Mouse (Mus musculus): ENCODE measurements around the gene Calu.

The Calu gene

DNA sequence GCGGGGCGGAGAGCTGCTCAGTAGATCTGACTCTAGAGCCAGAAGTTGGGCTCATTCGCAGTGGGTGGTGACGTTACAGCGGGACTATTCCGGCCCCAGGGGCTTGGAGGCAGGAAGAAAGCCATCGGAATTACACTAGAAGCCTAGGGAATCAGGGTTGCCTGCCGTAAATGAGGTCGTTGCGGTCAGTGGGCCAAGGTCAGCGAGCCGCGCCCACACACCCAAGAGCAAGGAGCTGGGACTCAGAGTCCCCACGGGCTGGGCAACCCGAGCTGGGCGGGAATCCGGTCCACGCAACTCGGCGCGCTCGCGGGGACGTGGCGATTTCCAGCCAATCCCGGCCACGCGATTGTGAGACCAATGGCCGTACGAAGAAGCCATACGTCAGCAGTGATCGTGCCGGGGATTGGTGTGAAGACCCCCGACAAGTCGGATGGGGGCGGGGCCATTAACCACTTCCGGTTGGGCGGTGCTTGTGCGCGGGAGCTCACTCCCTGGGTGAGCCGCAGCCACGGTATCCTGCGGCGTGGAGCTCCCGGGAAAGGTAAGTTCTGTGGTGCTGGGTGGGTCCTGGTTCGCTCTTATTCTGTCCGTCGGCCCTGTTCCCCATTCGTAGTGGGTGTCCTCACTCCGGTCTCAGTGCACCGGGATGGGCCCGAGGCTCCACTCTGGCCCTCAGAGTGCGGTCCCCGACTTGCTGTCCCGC, at the start of gene Calu:
Gene Calu (plus strand): TSS at position 405 of the 706 bp plus-strand sequence.
- ChIA-PET CTCF (interaction anchor here in 3 of 4 experiments (0.6 to 2.7 kb wide), 16 partner anchors 26 to 176 kb away, joined by 3 to 17 read pairs (median 4); partner anchors contain the start of genes Fam71f2 (in 2 of the 3), Hilpda (in 2 of the 3), Impdh1 (in 1 of the 3) and Opn1sw (in 1 of the 3)), POLR2A (interaction anchor here (0.5 to 5.2 kb wide), 151 partner anchors 9 to 1010 kb away, joined by 3 to 75 read pairs (median 4); partner anchors contain the start of genes Ccdc136 (in 3 of the 4), Hilpda (in 3 of the 4), Opn1sw (in 3 of the 4) and Rbm28 (in 3 of the 4))

DNA sequence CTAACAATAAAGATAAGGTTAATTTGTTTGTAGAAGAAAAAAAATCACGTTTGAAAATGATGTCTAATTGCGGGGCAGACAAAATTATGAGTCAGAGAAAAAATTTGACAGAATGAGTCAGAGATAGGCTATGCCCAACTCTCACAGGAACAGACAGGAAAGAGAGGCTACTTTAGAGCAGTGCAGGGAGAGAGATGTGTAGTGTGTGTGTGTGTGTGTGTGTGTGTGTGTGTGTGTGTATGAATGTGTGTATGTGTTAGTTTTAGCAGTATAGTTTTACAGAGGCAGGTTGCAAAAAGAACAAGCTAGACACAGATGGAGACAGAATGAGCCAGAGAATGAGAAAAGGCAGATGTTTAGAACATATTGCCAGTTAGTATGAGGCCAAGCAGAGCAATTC, 48.8 kb upstream of the Calu start:
- POLR2A ChIA-PET, result interaction anchor here in 3 of 4 experiments (0.6 to 2.6 kb wide), 6 partner anchors 9 to 403 kb away, joined by 3 to 16 read pairs (median 6); partner anchors contain the start of gene Calu (in 1 of the 3)
- CTCF ChIA-PET, result interaction anchor here in 2 of 4 experiments (0.5 to 0.6 kb wide), 3 partner anchors 54 to 800 kb away, joined by 3 to 4 read pairs (median 4); no protein-coding TSS in a partner anchor

DNA sequence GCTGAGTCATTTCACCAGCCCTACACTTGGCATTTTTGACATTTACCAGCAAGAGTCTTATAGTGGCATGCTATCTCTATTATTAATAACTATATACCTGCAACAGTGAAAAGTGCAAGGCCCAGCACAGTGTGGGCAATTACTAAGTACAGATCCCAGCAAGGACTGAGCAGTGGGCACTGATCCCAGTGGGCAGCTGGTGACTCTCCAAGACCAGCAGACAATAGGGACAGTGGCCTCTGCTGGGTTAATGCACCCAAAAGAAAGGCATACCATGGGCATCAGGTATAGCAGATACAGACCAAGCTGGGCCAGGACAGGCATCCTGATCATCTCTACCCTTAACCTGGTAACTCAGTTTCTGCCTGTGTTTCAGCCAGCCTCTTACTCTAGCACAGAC, 44.6 kb upstream of the Calu start:
- POLR2A ChIA-PET, result interaction anchor here in 2 of 4 experiments (0.6 to 3.0 kb wide), 6 partner anchors 16 to 165 kb away, joined by 3 to 25 read pairs (median 4); partner anchors contain the start of genes Calu (in 2 of the 2) and Impdh1 (in 1 of the 2)
- CTCF ChIA-PET, result interaction anchor here in 3 of 4 experiments (0.5 to 2.9 kb wide), 15 partner anchors 9 to 223 kb away, joined by 3 to 17 read pairs (median 4); partner anchors contain the start of genes Calu (in 1 of the 3), Ccdc136 (in 1 of the 3), Fam71f2 (in 1 of the 3) and Hilpda (in 1 of the 3)

DNA sequence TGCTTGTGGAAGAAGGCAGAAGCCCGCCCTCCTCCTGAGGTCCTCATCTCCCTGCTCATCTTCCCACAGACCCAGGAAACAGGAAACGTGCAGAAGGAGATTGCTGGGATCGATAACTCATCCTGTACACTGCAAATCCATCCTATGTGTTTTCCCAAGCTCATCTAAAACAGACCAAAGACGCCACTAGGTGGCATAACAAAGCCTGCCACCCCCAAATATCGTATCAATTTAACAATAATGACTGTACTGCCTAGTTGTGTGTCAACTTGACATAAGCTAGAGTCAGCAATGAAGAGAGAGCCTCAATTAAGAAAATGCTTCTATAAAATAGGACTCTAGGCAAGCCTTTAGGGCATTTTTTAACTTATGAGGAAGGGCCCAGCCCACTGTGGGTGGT, 44.1 kb upstream of the Calu start:
- CTCF ChIA-PET, result interaction anchor here in 3 of 4 experiments (0.5 to 2.9 kb wide), 17 partner anchors 9 to 223 kb away, joined by 3 to 17 read pairs (median 3); partner anchors contain the start of genes Calu (in 1 of the 3), Ccdc136 (in 1 of the 3), Fam71f2 (in 1 of the 3) and Hilpda (in 1 of the 3)
- POLR2A ChIA-PET, result interaction anchor here in 2 of 4 experiments (0.6 to 3.0 kb wide), 6 partner anchors 17 to 165 kb away, joined by 3 to 25 read pairs (median 4); partner anchors contain the start of genes Calu (in 2 of the 2) and Fam71f2 (in 1 of the 2)

DNA sequence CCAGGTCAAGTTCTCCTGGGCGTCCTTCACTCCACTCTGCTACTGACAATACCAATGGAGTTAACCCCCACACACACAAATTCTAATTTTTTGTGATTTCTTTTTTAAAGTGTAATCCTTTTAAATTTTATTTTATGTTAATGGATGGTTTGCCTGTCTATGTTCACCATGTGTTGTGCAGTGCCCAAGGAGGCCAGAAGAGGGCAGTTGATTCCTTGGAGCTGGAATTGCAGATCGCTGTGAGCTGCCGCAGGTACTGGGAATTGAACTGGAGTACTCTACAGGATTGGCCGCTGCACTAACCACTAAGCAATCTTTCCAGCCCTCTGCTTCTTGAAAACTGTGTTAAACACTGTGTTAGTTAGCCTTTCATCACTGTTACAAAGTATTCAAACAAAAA, 42.4 kb upstream of the Calu start:
- CTCF ChIA-PET, result interaction anchor here (0.6 to 2.9 kb wide), 33 partner anchors 9 to 1048 kb away, joined by 3 to 17 read pairs (median 3); partner anchors contain the start of gene Calu (in 2 of the 4)

DNA sequence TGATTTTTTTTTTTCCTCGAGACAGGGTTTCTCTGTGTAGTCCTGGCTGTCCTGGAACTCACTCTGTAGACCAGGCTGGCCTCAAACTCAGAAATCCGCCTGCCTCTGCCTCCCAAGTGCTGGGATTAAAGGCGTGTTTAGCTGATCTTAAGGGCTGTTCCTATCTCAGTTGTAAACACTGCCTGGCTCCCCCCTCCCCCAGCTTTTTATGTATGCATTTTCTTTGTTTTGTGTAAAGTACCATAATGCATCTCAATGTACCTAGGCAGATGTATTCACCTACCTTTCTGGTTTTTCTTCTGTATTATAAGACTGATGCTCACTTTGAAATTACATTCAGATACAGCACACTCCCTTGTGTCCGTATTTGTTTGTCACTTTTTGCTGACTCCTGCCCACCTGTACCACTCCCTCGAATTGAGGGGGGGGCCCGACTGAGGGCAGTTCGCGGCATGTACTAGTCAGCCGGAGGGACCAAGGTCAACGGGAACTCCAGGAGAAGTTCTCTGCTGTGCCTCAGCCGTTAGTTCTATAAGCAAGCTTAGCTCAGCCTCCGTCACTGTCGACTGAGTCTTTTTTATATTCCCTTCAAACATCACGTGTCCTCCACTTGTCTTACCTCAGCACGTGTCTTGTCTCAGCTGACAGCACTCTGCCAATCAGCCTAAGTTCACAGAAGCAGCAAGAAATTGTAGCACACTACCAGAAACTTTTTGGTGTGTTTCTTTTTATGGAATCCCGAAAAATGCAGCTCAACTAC, 38.8 kb upstream of the Calu start:
- POLR2A ChIA-PET, result interaction anchor here (0.6 to 8.8 kb wide), 44 partner anchors 9 to 363 kb away, joined by 3 to 75 read pairs (median 5); partner anchors contain the start of genes Calu (in 4 of the 4), Hilpda (in 2 of the 4), Fam71f2 (in 1 of the 4) and Impdh1 (in 1 of the 4)
- CTCF ChIA-PET, result interaction anchor here (0.6 to 2.2 kb wide), 7 partner anchors 25 to 226 kb away, joined by 3 to 7 read pairs (median 4); partner anchors contain the start of genes Calu (in 1 of the 4) and Fam71f2 (in 1 of the 4)

More for the DNA sequence above, 42.4 kb upstream of the Calu start:
- POLR2A ChIA-PET, result interaction anchor here in 2 of 4 experiments (0.6 to 8.8 kb wide), 7 partner anchors 8 to 126 kb away, joined by 3 to 75 read pairs (median 4); partner anchors contain the start of gene Calu (in 2 of the 2)

DNA sequence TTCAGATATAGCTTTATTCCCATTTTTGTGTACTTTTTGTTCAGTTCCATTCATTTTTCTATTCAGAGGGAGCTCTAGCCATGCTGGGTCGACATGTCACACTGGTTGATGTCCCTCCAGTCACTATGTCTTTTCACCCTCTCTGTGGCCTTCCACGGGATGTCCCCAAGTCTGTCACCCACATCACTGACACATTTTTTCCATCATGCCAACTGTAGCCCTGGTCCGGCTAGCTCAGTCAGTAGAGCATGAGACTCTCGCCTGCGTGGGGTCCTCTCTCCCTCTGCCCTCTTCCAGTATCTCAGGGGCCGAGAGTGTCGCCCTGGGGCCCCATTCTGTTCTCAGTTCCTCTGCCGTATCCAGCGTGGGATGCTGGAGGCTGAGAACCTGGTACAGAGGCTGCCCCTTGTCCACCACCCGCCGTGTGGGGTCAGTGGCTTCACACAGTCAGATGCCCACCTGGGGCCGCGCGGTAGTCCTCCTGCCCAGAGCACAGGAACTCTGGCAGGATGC, 34.1 kb upstream of the Calu start:
- ChIA-PET CTCF (interaction anchor here in 2 of 4 experiments (0.6 kb wide), 2 partner anchors 9 to 73 kb away, joined by 3 to 4 read pairs; no protein-coding TSS in a partner anchor), POLR2A (interaction anchor here in 1 of 4 experiments (1.3 to 3.2 kb wide), 2 partner anchors 10 to 34 kb away, joined by 3 to 18 read pairs; partner anchors contain the start of gene Calu)

DNA sequence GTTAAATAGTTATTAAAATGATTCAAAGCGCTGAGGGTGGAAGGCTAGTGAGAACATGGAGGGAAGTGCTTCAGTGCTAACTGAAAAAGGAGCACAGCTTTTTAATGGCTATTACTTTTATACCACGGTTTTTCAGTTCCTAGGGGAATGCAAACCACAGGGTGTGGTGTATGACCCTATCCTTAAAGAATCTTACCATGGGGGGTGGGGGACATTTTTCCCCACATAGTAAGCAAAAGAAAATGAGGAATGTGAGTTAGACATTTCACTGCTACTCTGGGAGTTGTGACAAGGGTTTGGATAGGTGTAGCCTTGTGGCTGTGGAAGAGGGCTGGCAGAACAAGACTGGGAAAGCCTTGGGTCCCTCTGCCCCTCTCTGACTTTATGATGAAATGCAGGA, 30.6 kb upstream of the Calu start:
- ChIA-PET POLR2A (interaction anchor here in 2 of 4 experiments (1.0 to 1.1 kb wide), 2 partner anchors 8 to 30 kb away, joined by 4 read pairs; partner anchors contain the start of gene Calu (in 1 of the 2)), CTCF (interaction anchor here in 1 of 4 experiments (0.6 kb wide), 1 partner anchor 211 kb away, joined by 3 read pairs; no protein-coding TSS in a partner anchor)

DNA sequence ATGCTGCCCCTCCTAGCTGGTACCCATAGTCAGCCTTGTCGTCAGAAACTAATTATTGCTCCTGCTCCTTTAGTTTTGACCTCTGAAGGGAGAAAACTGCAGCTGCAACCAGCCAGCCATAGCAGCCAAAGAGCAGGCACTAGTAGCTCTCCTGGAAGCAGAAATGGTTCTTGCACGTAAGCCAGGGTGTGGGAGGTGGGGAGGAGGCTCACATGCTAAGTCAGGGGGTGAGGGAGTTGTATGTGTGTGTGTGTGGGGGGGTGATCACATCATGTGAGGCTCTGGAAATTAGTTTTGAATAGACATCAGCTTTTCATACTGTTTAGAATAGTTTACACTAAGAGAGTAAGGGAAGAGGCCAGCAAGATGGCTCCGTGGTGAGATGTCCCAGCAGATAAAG, 29.9 kb upstream of the Calu start:
- CTCF ChIA-PET, result interaction anchor here in 1 of 4 experiments (0.6 kb wide), 1 partner anchor 210 kb away, joined by 3 read pairs; no protein-coding TSS in a partner anchor
- POLR2A ChIA-PET, result interaction anchor here in 2 of 4 experiments (1.0 to 1.1 kb wide), 2 partner anchors 8 to 30 kb away, joined by 4 read pairs; partner anchors contain the start of gene Calu (in 1 of the 2)

DNA sequence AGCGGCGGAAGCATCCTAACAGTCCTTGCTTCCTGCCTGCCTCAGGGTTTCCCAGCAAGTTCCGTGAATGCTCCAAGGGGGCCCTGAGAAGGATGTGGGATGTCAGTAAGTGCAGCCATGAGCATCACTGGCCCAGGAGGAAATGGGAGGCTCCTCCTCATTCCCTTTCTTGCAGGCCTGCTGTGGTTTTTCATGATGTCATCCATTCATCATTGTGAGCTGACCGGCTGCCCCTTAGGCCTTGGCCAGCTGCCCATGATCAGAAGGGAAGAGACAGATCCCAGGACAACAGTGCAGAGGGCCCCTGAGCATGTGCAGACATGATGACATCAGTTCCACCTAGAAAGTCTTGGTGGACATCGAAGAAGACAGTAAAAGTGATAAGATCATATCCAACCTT, 29.0 kb upstream of the Calu start, which contains the start of gene Fam71f1:
Gene Fam71f1 (plus strand): TSS at position 262 of the 400 bp plus-strand sequence.
- CTCF ChIA-PET, result no interaction called here
- POLR2A ChIA-PET, result interaction anchor here in 1 of 4 experiments (0.5 kb wide), 1 partner anchor 75 kb away, joined by 5 read pairs; no protein-coding TSS in a partner anchor

DNA sequence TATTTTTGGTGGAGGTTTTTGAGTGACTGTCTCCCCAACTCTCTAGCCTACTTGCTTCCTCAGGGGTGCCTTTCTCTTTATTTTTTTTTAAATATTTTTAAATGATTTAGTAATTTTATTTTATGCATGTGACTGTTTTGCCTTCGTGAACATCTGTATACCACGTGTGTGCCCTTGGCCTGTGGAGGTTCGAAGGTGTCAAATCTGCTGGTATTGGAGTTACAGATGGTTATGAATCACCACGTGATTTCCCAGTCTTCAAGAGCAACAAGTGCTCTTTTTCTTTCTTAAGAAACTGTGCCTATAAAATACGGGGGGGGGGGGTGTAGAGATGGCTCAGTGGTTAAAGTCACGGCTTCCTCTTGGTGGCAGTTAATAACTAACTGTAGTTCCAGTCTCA, 26.3 kb upstream of the Calu start:
- ChIA-PET POLR2A (interaction anchor here in 2 of 4 experiments (0.8 to 4.7 kb wide), 5 partner anchors 12 to 30 kb away, joined by 3 to 32 read pairs (median 13); partner anchors contain the start of gene Calu (in 2 of the 2)), CTCF (interaction anchor here in 1 of 4 experiments (1.7 kb wide), 1 partner anchor 26 kb away, joined by 4 read pairs; the partner anchor contains the start of gene Calu)

DNA sequence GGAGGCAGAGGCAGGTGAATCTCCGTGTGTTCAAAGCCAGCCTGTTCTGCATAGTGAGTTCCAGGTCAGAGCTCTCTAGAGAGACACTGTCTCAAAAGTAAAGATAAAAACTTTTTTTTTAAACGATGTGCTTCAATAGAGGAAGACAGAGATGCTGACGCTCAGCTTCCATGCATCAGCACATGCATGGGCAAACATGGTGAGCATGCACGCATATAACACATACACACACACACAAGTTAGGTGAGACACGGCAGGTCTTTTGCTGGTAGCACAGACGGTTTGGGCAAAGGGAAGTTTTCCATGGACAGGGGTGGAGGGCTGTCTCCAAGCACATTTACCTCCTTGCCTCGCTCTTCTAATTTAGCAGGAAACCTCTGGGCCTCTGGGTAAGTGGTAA, 25.7 kb upstream of the Calu start:
- ChIA-PET POLR2A (interaction anchor here in 3 of 4 experiments (0.6 to 4.7 kb wide), 13 partner anchors 9 to 878 kb away, joined by 3 to 32 read pairs (median 4); partner anchors contain the start of genes Calu (in 2 of the 3) and Opn1sw (in 1 of the 3)), CTCF (interaction anchor here in 2 of 4 experiments (1.6 to 1.9 kb wide), 3 partner anchors 17 to 26 kb away, joined by 4 to 5 read pairs (median 4); partner anchors contain the start of gene Calu (in 1 of the 2))

DNA sequence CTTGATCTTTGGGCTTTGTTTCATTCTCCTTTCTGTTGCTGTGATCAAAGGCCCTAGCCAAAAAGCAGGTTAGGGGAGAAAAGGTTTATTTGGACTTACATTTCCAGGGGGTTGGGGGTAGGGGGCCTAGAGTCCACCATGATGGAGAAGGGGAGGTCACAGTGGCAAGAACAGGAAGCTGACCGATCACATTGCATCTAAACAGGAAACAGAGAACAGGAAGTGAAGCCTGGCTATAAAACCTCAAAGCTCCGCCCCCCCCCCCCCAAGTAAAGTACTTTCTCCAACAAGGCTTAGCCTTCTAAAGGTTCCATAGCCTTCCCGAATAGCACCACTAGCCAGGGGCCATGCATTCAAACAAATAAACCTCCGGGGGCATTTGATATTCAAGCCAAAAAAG, 25.1 kb upstream of the Calu start:
- POLR2A ChIA-PET, result interaction anchor here in 3 of 4 experiments (0.6 to 4.7 kb wide), 14 partner anchors 8 to 204 kb away, joined by 3 to 32 read pairs (median 4); partner anchors contain the start of genes Calu (in 3 of the 3) and Opn1sw (in 1 of the 3)
- CTCF ChIA-PET, result interaction anchor here (0.5 to 1.9 kb wide), 6 partner anchors 18 to 683 kb away, joined by 3 to 5 read pairs (median 4); partner anchors contain the start of gene Calu (in 1 of the 4)

DNA sequence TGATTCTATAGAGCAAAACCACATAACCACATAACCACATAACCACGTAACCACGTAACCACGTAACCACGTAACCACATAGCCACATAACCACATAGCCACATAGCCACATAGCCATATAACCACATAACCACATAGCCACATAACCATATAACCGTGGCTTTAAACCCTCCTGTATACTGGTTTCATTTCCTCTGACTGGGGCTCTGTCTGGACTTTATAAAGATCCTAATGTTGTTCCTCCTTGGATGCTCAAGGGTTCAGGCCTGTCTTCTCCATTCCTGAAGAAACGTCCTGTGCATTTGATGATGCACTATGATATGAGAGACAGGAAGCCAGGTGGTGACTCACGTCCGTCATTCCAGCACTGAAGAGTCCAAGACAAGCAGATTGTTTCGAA, 20.9 kb upstream of the Calu start:
- ChIA-PET CTCF (no interaction called here), POLR2A (interaction anchor here in 3 of 4 experiments (0.6 to 3.2 kb wide), 4 partner anchors 20 to 238 kb away, joined by 3 to 16 read pairs (median 6); partner anchors contain the start of gene Calu (in 2 of the 3))

DNA sequence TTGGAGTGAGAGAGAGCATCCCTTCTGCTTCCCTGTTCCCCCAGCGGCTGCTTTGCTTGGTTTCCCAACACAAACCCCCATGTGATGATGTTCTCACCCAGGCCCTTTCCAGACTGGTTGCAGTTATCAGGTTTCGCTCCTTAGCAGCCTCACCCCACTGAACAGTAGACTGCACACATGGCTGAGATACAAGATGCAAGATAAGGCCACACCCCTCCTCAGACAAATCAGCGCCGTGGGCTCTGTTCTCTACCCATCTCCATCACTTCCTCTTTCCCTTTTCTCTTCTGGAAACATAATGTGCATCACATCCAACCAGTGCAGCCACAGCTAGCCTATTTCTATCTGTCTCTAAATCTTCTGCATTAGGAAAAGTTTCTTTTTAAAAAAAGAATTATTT, 18.4 kb upstream of the Calu start:
- ChIA-PET POLR2A (interaction anchor here in 3 of 4 experiments (0.6 to 4.8 kb wide), 7 partner anchors 18 to 432 kb away, joined by 3 to 30 read pairs (median 10); partner anchors contain the start of gene Calu (in 2 of the 3)), CTCF (interaction anchor here in 2 of 4 experiments (0.6 to 0.7 kb wide), 2 partner anchors 89 to 101 kb away, joined by 4 read pairs; no protein-coding TSS in a partner anchor)

DNA sequence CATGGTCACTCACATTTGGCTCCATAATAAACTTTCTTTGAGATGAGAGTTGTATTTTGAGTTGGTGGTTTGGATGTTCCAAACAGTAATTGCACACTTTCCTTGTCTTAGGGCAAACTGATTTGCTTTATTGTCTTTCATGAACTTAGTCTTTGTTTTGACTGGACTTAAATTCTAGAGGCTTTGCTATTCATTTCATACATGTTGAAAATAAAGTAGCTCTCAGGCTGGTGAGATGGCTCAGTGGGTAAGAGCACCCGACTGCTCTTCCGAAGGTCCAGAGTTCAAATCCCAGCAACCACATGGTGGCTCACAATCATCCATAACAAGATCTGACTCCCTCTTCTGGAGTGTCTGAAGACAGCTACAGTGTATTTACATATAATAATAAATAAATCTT, 1.4 kb upstream of the Calu start:
- CTCF ChIA-PET, result interaction anchor here in 2 of 4 experiments (0.6 to 2.7 kb wide), 2 partner anchors 42 to 43 kb away, joined by 5 to 17 read pairs; no protein-coding TSS in a partner anchor
- POLR2A ChIA-PET, result interaction anchor here in 3 of 4 experiments (0.5 to 5.2 kb wide), 27 partner anchors 8 to 373 kb away, joined by 3 to 75 read pairs (median 15); partner anchors contain the start of genes Hilpda (in 2 of the 3), Impdh1 (in 1 of the 3), Irf5 (in 1 of the 3) and Kcp (in 1 of the 3)

All from embryonic stem cell, embryonic (primary cell).